Mouse (Mus musculus) mesoderm, embryonic 11.5 days (tissue): Measurements from ENCODE around the gene Ifnar2.
"Not testable (repeated sequence)": the region's sequence is repeated elsewhere in the genome, so short reads cannot be mapped to it uniquely, and the experiment has no call there.

Experiments
- DNase-seq: peaks from one replicate; pipeline ENCODE4 v3.0.0-alpha.2; 2012; ENCODE audit warnings: low read depth, low spot score

Ifnar2 gene

DNA sequence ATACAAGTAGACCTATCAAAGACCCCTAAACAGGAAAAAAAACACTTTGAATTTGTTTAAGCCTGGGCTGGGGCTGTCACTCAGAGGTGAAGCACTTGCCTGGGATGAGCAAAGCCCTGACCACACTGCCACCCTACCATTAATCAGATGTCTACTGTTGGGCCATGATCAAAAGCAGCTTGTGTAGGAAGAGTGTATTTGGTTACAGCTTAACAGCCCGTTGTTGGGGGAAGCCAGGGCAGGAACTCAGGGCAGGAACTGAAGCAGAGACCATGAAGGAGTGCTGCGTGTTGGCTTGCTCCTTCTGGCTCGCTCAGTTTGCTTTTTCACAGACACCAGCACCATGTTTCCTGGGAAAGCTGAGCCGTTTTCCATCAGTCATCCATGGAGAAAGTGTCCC lies 54.0 kb downstream of the Ifnar2 start:
- DNase-seq = no peak

DNA sequence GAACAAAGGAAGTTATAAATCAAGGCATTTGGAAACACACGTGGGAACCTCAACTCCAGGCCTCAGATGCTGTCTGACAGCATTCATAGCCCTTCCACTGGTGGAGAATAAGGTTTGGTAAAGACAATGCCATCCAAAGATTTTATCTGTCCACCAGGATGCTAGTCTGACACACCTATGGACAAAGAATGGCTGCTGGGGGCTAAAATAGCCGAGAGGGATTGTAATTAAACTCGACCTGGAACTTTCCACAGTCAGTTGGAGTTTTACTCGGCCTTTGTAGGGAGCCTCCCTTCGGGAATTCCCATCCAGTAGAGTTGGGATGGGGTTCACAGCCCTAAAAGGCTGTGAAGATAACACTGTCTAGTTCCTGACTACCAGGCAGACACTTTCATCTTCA lies 54.9 kb downstream of the Ifnar2 start:
- no peak for DNase-seq

DNA sequence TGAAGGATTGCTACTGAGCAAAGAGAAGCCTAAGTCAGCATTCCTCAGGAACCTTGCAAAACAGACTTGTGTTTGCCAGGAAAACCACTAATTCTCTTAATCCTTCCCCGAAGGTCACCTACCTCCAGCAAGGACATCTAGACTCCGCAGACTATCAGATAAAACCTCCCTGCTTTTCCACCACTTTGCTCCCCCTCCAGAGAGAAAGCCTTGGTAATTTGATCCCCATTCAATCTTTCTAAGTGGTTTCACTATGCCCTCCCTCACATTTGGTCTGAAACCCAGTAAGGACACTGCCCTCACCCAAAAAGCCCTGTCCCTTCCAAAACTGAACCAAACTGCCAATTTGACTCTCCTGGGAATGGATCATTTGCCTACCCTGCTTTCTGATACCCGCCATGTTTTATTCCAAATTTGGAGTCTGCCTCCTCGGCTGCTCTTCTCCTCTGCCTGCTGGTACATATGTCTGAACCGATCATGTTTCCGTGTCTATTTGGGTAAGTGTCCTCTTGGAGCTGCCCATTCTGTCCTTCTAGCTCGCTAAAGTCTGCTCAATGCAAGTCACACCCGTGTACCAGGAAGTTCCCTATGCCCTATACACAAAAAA lies 55.8 kb downstream of the Ifnar2 start:
- no peak for DNase-seq

DNA sequence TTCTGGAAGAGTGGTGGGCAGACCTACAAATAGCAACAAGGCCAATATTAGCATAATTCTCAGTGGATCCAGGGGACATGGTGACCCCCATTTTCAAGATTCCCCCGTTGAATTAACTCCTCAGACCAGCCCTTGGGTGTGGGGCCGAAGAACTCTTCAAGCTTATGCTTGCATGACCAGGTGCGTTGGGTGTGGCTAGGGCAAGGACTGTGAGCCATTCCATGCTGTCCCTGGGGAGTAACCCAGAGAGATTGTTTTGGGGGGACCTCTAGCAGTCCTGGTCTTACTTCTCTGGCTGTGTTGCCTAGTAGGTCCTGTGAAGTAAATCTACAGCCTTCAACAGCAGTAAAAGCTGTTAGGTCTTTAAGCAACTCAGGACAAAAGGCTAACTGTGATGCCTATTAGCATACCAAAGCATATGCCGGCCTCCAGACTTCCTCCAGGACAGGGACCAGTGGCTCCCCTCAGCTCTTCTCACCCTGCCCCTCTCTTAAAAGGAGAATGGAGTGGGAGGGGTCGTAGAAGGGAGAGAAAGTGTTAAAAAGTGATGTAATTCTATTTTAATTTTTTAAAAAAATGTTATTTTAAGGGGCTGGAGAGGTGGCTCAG lies 60.2 kb downstream of the Ifnar2 start:
- DNase-seq = no peak

DNA sequence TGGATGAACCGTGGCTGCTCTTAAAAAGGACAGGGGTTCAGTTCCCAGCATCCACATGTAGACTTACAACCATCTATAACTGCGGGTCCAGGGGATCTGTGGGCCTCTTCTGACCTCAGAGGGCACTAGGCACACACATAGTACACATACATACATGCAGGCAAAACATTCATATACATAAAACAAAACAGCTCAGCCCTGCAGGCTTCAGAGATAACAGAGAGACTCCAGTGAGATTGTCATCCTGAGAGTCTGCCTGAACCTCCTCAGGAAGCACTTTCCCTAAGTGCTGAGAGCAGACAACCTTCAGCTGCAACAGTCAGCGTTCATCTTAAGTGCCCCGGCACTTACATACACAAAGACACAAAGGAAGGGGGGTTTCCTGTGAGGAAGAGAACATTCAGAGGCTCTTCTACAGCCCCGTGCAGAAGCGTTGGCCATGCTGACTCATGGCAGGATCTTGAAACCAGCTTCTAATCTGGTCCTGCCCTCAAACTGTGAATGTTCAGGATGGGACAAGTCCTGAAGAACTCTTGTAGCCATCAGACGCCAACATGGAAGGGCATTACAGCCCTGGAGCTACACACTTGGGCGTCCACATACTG lies 60.8 kb downstream of the Ifnar2 start:
- no peak for DNase-seq

DNA sequence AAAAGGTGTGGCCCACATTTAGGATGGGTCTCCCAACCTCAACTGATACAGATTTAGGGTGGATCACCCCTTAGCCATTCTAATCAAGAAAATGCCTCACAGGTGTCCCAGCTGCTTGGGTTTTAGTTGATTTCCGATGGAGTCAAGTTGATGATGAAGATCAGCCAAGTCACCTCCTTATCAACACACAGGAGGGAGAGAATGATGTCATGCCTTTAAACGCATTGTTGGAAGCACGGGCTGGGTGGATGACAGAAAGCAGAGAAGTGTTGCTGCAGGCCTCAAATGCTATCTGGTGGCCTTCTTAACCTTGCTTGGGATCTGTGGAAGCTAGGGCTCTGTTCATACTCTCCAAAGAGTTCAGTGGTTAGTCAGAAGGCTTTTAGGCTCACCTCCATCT lies 61.5 kb downstream of the Ifnar2 start:
- DNase-seq = no peak

DNA sequence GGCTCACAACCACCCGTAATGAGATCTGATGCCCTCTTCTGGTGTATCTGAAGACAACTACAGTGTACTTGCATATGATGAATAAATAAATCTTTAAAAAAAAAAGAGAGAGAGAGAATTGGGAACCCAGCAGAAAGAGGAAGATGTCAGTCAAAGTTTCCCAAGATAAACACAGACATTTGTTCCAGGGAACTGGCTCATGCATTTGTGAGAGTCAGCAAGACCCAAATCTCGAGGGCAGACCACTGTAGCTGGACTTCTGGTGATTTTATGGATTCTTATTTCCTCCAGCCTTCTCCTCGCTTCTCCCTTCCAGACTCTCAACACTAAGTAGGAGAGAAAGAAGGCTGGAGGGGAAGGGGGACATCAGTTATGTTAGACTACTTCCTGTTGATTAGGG lies 65.5 kb downstream of the Ifnar2 start:
- no peak for DNase-seq

DNA sequence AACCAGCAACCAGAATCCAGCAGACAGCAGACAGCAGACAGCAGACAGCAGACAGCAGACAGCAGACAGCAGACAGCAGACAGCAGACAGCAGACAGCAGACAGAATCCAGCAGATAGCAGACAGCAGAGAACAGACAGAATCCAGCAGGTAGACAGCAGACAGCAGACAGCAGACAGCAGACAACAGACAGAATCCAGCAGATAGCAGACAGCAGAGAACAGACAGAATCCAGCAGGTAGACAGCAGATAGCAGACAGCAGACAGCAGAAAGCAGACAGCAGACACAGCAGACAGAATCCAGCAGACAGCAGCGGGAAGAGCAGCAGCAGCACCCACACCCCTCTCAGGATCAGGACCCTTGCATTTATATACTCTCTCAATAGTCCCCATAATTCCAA lies 66.0 kb downstream of the Ifnar2 start:
- not testable (repeated sequence) for DNase-seq

DNA sequence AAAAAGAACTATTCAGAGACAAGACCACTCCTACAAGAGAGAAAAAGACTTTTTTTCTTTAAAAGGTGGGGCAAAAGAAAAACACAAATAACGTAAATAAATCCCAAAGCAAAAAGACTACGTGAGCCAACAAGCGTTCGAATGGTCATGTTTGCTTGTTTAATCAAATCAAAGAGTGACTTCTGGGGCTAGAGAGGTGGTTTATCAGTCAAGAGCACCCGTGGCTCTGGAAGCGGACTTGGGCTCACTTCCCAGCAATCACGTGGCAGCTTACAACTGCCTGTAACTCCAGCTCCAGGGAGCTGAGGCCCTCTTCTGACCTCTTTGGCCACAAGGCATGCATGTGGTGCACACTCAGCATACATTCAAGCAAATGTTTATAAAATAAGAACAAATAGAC lies 68.8 kb downstream of the Ifnar2 start:
- DNase-seq = no peak

DNA sequence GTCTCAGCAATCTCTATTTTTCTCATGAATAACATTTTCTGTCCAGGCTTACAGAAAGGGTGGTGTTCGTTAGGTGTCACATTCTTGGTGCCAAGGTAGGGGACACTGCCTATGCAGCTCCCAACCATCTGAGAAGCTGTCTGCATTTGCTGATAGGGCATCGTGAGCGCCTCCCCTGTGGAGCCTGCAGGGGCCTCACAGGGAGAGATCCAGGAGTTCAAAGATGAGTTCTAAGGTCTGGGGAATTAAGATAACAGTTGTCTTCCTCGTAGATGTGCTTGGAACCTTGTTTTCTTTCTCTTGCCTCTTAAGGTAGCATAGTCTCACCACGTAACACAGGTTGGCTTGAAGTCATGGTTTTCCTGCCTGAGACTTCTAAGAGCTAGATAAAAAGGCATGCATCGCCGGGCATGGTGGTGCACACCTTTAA lies 69.2 kb downstream of the Ifnar2 start:
- no peak for DNase-seq

DNA sequence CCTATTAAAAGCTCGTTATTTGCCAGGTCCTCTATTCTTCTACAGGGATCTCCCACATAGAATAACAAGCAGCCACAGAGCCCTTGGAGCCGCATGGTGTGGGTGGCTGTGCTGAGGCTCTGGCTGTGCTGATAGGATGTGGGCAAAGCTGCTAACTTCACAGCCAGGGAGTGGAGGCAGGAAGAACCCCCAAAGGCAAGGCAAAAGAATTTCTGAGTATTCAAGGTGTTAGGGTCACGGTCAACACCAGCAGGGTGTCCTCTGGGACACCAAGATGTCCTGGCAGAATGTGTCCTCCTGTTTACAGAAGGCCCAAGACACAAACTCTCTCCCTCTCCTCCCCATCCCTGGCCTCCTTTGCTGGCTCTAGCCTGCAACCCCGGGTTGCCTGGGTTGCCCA lies 69.9 kb downstream of the Ifnar2 start:
- DNase-seq = no peak

DNA sequence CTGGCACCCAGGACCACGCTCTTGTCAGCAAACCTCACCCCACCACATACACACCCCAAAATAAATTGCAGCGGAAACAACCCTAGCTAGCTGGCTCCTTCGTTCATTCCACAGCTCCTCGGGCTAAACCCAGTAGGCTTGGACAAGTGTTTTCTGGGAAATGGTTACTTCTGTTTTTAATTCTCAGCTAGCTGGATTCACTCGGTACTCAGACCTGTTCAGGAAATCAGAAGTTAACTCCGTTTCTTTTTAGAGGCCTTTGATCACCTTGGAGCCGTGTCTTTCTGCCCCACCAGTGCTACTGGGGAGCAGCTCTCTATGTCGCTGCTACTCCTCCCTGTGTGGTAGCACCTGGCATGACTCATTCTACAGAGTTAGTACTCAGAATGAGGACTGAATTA lies 70.6 kb downstream of the Ifnar2 start:
- DNase-seq = no peak

DNA sequence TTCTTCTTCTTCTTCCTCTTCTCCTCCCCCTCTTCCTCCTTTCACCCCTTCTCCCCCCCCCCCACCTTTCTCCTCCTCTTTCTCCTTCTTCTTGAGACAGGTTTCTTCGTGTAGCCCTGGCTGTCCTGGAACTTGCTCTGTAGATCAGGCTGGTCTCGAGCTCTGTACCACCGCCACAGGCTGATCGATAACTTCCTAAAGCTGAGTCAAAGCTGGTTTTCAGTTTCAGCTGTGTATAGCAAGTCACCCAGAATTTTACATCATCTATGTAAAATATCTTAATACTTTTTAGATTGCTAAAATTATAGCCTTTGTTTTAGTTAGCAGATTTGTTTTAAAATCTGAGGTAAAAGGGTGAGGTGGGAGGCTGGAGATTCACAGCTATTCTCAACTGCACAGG lies 72.3 kb downstream of the Ifnar2 start:
- DNase-seq = no peak

DNA sequence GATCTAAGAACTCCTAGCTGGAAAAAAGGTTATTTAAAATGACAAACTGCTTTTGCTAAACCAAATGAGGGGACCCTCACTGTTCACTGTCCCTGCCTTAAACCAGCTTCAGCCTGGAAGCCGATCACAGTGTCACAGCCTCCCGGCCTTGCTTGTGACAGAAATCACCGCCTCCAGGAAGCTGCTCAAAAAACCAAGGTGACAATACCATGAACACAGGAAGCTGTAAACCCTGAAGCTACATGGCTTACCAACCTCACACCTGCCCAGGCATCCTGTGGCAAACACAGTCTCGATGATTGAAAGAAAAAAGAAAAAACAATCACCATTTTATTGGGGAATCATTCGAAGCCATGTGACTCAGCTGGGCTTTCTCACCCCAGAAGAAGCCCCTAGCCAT lies 73.0 kb downstream of the Ifnar2 start:
- no peak for DNase-seq

DNA sequence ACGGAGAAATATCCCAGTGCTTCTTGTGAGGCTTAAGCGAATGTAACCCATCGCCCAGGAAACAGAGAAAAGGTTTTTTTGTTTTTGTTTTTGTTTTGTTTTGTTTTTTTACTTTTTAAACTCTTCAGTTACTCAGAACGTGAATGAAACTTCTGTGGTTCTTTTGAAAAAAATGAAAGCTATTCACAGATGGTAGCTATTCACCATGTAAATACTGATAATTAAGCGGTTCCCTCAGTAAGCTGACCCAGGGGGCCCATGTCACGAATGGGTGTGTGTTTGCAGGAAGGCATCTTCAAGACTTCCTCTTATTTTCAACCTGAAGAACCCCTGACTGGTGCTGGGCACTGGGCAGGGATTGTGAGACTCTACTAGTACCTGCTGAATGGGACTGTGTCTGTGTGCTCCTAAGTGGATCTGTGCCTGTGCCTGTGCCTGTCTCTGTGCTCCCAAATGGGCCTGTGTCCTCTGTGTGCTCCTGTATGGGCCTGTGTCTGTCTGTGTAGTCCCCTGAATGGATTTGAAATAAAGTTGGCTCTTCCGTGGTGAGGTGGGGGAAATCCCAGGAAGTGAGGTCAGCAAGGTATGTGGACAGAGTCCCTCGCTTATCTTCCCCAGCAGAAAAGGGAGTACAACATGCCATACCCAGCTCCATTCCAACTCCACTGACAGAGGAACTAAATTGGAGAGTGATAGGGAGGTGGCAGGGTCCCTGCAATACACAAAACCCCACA lies 74.4 kb downstream of the Ifnar2 start:
- no peak for DNase-seq

DNA sequence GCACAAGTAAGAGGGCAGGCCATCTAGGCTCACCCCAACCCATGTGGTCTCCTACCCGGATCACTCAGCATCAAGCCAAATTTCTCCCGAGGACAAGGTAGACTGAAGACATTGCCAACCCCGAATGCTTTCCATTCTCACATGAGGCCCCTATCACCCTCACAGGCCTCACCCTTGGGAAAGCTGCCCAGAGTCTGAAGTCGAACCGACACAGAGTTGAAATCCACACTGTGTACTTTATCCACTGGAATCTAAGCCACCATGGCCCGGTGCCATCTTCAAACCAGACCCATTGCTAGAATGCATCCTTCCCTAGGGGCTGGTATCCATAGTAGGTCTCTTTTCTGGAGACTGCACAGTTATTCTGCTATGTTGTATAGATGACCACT lies 74.9 kb downstream of the Ifnar2 start:
- DNase-seq = no peak

DNA sequence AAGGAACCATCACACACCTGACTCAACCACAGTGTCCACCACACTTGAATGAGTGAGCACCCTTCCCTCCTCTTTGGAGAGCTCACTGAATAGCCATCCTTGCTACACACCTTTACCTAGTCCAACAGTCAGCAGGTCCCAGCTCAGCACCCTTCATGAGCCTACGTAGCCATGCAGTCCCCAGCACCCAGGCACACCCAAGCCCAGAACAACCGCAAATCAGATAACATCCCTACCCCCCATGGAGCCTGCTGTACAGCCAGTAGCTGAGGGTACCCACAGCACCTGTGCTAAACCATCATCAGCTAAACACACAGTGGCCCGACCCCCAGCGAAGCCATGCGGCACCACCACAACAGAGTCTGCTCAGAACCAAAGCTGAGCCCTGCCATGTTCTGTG lies 75.5 kb downstream of the Ifnar2 start:
- no peak for DNase-seq

DNA sequence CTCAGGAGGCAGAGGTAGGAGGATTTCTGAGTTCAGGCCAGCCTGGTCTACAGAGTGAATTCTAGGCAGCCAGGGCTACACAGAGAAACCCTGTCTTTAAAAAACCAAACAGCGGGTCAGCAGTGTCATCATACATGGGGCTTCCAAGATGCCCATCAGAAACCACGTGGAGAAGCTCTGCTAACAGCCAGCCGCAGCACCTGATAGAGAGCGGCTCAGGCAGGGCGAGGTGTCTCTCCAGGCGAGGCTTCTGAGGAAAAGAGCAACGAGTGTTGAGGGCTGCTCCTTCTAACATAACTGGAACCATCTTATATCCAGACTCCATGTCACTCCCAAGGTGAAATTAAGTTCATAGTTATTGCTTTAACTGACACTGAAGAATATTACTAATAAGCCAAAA lies 76.3 kb downstream of the Ifnar2 start:
- DNase-seq = no peak

DNA sequence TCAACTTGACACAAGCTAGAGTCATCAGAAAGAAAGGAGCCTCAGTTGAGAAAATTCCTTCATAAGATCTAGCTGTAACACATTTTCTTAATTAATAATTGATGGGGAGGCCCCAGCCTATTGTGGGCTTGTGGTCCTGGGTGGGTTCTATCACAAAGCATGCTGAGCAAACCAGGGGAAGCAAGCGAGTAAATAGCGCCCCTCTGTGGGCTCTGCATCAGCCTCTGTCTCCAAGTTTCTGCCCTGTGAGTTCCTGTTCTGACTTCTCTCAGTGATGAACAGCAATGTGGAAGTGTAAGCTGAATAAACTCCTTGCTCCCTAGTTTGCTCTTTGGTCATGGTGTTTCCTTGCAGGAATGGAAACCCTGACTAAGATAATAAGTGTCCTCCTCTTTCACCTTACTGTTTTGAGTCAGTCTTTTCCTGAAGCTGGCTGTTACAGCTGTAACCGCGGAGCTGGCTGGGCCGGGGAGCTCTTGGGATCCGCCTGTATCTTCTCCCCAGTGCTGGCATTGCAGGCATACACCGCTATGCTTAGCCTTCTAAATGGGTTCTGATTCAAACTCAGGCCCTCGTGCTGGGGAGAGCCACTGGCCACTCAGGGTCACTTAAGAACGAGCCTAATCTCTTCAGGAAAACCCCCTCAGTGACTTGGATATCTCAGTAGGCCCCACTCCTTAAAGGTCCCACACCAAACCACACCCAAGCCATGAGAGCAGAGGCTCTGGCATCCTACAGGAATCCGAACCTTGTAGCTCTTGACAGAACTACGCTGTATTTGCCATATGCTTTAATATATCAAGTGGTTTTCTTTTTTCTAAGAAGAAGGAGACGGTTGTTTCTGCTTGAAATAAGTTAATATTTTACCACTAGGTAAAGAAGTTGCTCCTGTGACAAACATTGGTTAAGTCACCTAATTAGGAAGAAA lies 77.8 kb downstream of the Ifnar2 start:
- no peak for DNase-seq

DNA sequence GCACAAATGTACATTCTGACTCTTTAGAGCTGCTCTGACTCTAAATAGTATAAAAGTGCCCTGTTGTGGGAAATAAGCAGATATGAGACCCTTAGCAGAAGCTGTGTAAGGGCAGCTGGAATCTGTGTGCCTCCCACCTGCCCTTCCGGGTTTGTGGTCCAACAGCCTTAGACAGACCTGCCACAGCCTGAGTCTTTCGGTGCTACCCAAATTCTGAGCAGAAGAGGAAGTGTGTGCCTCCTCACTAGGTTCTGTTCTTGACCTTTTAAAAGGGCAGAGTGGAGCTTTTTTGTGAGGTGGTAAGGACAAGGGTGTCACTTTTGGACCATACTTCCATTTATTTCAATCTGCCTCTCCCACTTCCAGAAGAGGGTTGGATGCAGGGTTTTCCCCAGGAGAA lies 79.4 kb downstream of the Ifnar2 start:
- no peak for DNase-seq

DNA sequence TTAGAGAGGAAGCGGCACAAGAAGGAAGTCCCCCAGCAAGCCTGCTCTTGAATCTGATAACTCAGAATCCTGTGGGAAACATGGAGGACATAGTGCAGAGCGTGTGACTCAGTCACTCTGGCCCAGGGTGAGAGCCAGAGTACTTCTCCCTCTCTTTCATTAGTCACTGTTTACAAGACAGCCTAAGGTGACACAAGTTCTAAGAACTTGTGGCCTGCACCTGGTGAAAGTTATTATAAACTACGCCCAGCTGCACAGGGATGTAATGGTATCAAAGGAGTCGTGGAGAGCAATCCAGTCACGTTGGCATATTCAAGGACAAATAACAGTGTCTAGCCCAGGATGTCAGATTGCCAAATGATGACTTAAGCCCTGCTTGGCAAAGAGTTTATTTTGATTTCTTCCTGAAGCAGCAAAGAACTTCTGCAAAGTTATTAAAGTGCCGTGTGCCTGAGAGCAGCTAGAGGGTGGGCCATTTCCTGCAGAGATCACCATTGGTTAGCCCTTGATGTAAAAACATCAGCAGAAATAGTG lies 79.8 kb downstream of the Ifnar2 start:
- no peak for DNase-seq
